In genomic region chr5:31527707-31528106, GRCm38 (mm10) we compare ENCODE assay signal across 7 mouse cellular contexts. TPM values are rescaled to one million over a fixed set of nuclear protein-coding genes. Genes with fewer than 3 reads are reported as not detected.
A peak's percentile ranks its signal among the peaks of the same experiment; 100 is the strongest.
DNase-seq lines count a peak whose midpoint lies in the region; ATAC-seq and TF ChIP-seq lines count a peak whose summit lies in the region.
"Not testable (repeated sequence)": the region's sequence is repeated elsewhere in the genome, so short reads cannot be mapped to it uniquely, and the experiment has no call there.

Supt7l (minus strand) TSS chr5:31527807.

- peak within 1 kb of the TSS; percentile 90 for H3K9ac ChIP-seq in hindbrain, embryonic 15.5 days
- H3K9ac ChIP-seq in liver, embryonic 15.5 days, result peak within 1 kb of the TSS; percentile 82
- peak within 1 kb of the TSS; percentile 80 for H3K9ac ChIP-seq in midbrain, postnatal 0 days (replicated peaks; ENCODE audit: low read length, poor library complexity, severe bottlenecking)

- TF ChIP-seq CTCF in midbrain, postnatal 0 days (IDR thresholded peaks at IDR 0.05), result not testable (repeated sequence)

- H3K4me2 ChIP-seq in hindbrain, embryonic 15.5 days, result peak within 1 kb of the TSS; percentile 98
- peak within 1 kb of the TSS; percentile 89 for H3K4me2 ChIP-seq in liver, embryonic 15.5 days
- H3K4me2 ChIP-seq in midbrain, postnatal 0 days (ENCODE audit: low read depth, low read length, poor library complexity, severe bottlenecking), result peak within 1 kb of the TSS; percentile 98

- H3K27me3 ChIP-seq in hindbrain, embryonic 15.5 days; liver, embryonic 15.5 days; midbrain, postnatal 0 days (ENCODE audit: insufficient read depth, low read length): not testable (repeated sequence)

- not testable (repeated sequence) for H3K9me3 ChIP-seq in hindbrain, embryonic 15.5 days; liver, embryonic 15.5 days (replicated peaks); midbrain, postnatal 0 days (ENCODE audit: low read length)

- ATAC-seq in erythroblast, adult 5-6 weeks (replicated peaks; ENCODE audit: low FRiP score, poor library complexity, severe bottlenecking); hindbrain, embryonic 15.5 days (ENCODE audit: low FRiP score, low read depth); liver, embryonic 15.5 days (ENCODE audit: insufficient read depth); midbrain, postnatal 0 days (ENCODE audit: low FRiP score): not testable (repeated sequence)

- H3K36me3 ChIP-seq in hindbrain, embryonic 15.5 days, result peaks cover 27% of the 10 kb centered on the region
- peaks cover 34% of the 10 kb centered on the region for H3K36me3 ChIP-seq in liver, embryonic 15.5 days (replicated peaks)
- H3K36me3 ChIP-seq in midbrain, postnatal 0 days (ENCODE audit: insufficient read depth, low read length), result peaks cover 26% of the 10 kb centered on the region

- H3K27ac ChIP-seq in hindbrain, embryonic 15.5 days (replicated peaks), result peak within 1 kb of the TSS; percentile 89
- H3K27ac ChIP-seq in liver, embryonic 15.5 days (replicated peaks), result peak within 1 kb of the TSS; percentile 75
- H3K27ac ChIP-seq in midbrain, postnatal 0 days (ENCODE audit: low read depth, low read length), result peak within 1 kb of the TSS; percentile 89

- DNase-seq in adrenal gland, adult 8-10 months; heart, adult 8-10 months (ENCODE audit: low spot score); layer of hippocampus, postnatal 36 days; midbrain, postnatal 0 days (ENCODE audit: low spot score): not testable (repeated sequence)

- WGBS in hindbrain, embryonic 15.5 days, result 82% methylated on average over 11 of the region's 11 CpGs
- 66% methylated on average over 11 of the region's 11 CpGs for WGBS in liver, embryonic 15.5 days (ENCODE audit: insufficient replicate concordance)
- WGBS in midbrain, postnatal 0 days, result 87% methylated on average over 11 of the region's 11 CpGs

- peaks cover 38% of the 10 kb centered on the region for H3K4me1 ChIP-seq in hindbrain, embryonic 15.5 days (replicated peaks)
- H3K4me1 ChIP-seq in liver, embryonic 15.5 days (replicated peaks), result peaks cover 19% of the 10 kb centered on the region
- H3K4me1 ChIP-seq in midbrain, postnatal 0 days (ENCODE audit: insufficient read depth, low read length), result not testable (repeated sequence)

- H3K4me3 ChIP-seq in hindbrain, embryonic 15.5 days, result peak within 1 kb of the TSS; percentile 93
- H3K4me3 ChIP-seq in liver, embryonic 15.5 days (replicated peaks), result peak within 1 kb of the TSS; percentile 92
- peak within 1 kb of the TSS; percentile 84 for H3K4me3 ChIP-seq in midbrain, postnatal 0 days (ENCODE audit: low read depth, low read length)

RNA-seq across cellular contexts. Expression of gene Supt7l, which starts in this region (rescaled TPM):
- total RNA-seq in adrenal gland, adult 8-10 months (2022), result 10 to 100 TPM; 20.3 to 24.5 (median 22.9) TPM
- 11.5 and 13.3 TPM in 2 replicates for total RNA-seq in erythroblast, adult 5-6 weeks (2015; ENCODE audit: low replicate concordance)
- 17.8 and 20.8 TPM in 2 replicates for total RNA-seq in erythroblast, adult 5-6 weeks (2017; ENCODE audit: low replicate concordance)
- total RNA-seq in heart, adult 8-10 months (2022), result 10 to 100 TPM; 12.8 to 13.8 (median 12.9) TPM
- 24.4 and 25.9 TPM in 2 replicates for polyA plus RNA-seq in hindbrain, embryonic 15.5 days (2015; fragmentation: Nextera tagmentation; extraction: Ambion mirVana)
- total RNA-seq in layer of hippocampus, postnatal 36 days (2021), result 10 to 100 TPM; 17.7 to 19.5 TPM
- 7.4 and 7.6 TPM in 2 replicates for polyA plus RNA-seq in liver, embryonic 15.5 days (2015; fragmentation: Nextera tagmentation; extraction: Ambion mirVana)
- total RNA-seq in midbrain, postnatal 0 days (2014; rRNA removed), result 25.3 and 25.7 TPM in 2 replicates
- polyA plus RNA-seq in midbrain, postnatal 0 days (2015; fragmentation: Nextera tagmentation; extraction: Ambion mirVana), result 18.1 and 20.4 TPM in 2 replicates
